Mouse (Mus musculus) bone marrow macrophage, adult 2 months (primary cell): ENCODE data around the gene Prkca.

Experiments used
- CTCF ChIP-seq: IDR thresholded peaks from 2 replicates; pipeline ENCODE4 v1.5.1; 2012; ENCODE audit warnings: low read depth, mild to moderate bottlenecking, low read length, moderate library complexity
- POLR2A ChIP-seq: IDR thresholded peaks from 2 replicates; pipeline ENCODE4 v1.6.1; 2012; ENCODE audit warnings: mild to moderate bottlenecking, low read depth, low read length, borderline replicate concordance

DNA sequence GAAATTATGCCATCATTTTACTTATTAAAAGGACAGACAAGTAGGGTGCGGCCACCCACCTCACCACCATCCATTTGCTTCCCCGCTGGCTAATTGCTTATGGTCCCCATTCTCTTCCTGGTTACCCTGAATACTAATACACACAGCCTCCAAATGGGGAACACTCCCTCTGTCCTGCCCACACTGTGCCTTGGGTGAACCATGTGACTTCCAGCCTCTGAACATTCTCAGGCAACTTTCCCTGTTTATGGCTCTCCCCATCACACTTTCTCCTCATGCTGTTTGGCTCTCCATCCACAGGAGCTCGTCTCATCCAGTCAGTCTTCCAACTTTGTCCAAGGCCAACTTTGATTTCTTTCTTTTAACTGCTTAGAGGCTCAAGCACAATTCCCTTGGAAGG is 80.3 kb downstream of the Prkca start:
- TF ChIP-seq POLR2A (no peak), CTCF (no peak)
